Mouse (Mus musculus) frontal cortex, adult (tissue): ENCODE data around the gene Bri3.

Source experiments
- ATAC-seq: cut with Nextera tagmentation; 2 replicates; pipeline ENCODE4 v1.9.2; 2017; ENCODE audit warnings: mild to moderate bottlenecking, moderate library complexity, mixed read lengths; ENCODE audit not compliant: low TSS enrichment

The Bri3 gene

DNA sequence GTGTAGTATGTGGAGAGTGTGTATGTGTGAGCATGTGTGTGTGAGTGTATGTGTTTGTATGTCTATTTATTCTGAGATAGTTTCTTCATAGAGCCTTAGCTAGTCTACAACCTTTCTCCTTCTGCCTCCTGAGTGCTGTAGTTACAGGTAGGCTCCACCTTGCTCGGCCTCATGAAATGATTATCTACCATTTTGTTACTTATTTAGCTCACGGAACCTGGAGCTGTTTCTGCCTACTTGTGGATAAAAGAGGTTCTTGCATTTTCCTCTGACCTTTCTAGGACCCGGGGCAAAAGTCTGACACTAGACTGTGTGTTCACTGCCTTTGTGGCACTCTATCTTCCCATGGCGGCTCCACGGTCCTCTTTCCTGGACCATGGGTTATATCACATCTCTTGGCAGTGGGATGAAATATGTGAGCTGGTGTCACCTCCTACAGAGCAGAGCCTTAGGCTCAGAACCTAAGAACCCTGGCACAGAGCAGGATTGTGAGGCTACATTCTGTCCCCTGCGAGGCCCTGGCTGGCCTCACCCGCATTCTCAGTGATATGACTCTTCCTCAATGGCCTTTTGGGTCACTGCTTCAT lies at the start of gene Bri3:
TSS of gene Bri3 (plus strand) at position 537 of the 587 bp plus-strand sequence.
- no peak for ATAC-seq

DNA sequence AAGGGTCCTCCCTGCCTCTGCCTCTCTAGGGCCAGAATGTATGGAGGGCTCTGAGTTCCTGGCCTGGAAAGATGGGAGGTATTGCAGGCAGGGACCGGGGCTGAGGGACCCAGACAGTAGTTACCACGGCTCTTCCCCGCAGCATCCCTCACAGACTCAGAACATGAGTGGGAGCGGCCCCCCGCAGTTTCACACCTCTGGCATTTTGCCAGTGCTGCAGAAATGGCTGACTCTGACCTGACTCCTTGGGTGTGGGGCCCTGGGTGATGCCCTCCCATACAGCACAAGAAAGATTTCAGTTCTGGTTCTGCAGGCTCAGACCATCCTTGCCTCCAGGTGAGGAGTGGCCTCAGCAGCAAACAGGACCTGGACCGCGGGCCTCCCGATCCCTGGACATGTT lies 48.7 kb upstream of the Bri3 start:
- ATAC-seq = no peak

DNA sequence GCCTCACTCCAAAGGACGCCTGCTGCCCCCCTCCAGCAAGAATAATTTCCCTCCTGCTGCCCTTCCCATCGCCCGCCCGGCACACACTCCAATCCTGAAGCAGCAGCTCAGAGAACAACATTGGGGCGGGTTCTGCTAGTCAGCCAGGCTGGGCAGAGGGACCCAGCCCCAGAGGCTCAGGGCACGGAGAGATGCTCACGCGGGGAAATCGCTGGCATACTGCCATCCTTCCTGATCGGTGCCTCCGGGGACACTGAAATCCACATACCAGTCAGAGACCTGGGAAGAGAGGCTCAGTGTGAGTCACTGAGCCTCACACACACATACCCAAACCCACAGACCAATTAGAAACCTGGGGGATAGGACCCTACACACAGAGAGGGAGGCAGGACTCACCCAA lies 43.6 kb upstream of the Bri3 start:
- no peak for ATAC-seq

DNA sequence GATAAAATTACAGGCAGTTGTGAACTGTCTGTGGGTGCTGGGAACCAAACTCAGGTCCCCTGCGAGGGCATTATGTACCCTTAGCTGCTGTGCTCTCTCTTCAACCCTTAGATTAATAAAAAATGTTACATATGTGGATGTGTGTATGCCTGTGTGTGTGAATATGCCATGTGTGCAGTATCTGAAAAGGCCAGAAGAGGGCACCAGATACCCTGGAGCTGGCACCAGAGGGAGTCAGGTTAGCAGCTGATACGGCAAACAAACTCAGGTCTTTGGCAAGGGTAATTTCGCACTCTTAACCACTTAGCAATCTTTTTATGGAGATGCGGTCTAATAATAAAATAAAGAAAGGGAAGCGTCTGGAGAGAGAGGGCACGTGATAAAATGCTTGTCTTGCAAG lies 41.8 kb upstream of the Bri3 start:
- ATAC-seq = no peak

DNA sequence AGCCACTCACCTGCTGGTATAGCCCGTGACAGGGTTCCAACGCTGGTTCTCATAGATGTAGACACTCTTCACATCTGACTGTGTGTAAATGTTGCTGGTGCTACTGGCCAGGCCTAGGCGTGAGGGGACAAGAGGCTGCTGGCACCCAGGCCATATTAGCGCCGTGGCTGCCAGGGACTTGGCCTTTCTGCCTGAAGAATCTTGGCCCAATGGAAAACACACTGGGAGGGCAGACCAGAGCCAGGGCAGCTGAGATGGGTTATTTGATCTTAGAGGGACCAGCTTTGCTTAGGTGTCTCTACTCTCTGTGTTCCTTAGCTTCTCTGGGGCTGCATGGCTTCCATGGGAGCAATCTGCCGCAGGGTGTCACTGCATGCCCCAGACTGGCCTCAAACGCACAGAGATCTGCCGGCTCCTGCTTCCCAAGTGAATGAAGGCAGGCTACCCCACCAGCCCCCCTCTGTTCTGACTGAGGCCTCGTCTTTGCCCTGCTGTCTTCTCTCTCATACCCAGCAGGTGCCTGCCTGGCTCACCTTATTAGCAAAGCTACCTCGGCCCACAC lies 40.8 kb upstream of the Bri3 start:
- ATAC-seq = no peak

DNA sequence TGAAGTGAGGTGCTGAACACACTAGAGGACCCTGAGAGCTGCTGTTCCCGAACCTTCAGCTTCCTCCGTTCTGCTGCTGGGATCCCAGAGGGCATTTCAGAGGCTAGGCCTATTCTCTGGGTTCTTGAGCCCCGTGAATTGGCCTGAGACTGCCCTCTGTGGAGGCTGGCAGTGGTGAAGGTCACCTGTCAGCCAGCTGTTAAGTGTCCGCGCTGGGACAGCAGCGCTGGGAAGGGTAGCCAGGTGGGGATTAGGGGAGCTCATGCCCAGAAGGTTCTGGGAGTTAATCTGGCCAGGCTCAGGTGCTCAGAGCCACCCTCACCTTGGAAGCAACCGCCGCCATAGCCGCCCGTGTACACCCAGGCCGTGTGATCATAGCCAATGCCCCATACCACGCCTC lies 39.9 kb upstream of the Bri3 start:
- ATAC-seq = no peak

DNA sequence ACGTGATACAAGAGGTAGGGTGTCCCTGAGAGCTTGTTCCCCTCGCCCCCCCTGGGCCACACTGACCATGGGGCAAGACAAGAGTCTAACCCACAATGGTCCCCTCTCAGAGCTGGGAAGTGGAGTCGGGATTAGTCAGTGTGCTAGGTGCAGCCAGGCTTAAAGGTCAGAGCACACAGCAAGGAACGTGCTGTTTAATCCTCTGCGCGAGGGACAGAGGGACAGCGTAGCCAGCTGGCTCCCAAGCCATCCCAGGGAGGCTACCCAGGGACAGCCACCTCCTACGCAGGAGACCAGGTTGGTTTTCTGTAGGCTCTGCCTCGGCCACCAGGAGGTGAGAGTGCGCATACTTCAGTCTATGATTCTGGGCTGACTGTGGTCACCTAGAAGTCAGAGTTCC lies 39.3 kb upstream of the Bri3 start:
- ATAC-seq = no peak

DNA sequence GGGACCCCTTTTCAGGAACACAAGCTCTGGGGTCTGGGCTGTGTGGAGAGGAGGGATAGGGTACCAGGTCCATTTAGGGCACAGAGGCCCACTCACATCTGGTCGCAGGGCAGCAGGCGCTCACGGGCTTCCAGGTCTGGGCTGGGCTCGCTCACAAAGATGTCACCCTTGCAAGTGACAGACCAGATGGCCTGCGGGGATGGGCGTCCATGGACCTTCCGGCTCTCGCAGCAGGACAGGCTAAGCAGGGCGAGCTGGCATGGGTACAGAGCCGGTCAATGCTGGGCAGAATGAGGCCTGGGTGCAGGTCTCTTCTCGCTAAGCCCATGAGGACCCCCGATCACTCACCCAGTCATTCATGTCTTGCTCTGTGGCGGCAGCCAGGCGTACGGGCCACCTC lies 38.2 kb upstream of the Bri3 start:
- ATAC-seq = no peak

DNA sequence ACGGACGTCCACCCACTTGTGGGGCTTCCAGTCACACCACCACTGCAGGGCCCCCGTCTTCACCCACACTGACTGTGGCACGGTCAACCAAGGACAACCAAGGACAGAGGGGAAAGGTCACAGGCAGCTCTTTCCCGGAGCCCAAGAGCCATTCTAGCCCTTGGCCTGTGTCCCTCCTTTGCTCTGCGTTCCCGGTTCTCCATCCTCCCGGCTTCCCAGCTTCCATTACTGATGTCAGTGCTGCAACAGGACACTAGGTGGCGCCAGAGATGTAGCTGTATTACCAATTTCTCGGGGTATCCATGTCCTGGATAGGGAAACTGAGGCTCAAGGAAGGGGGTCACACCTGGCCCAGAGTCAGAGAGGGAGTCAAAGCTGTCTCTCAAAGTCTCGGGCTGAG lies 36.8 kb upstream of the Bri3 start:
- peak; percentile 50; the same call in 1 of the 2 replicates for ATAC-seq

DNA sequence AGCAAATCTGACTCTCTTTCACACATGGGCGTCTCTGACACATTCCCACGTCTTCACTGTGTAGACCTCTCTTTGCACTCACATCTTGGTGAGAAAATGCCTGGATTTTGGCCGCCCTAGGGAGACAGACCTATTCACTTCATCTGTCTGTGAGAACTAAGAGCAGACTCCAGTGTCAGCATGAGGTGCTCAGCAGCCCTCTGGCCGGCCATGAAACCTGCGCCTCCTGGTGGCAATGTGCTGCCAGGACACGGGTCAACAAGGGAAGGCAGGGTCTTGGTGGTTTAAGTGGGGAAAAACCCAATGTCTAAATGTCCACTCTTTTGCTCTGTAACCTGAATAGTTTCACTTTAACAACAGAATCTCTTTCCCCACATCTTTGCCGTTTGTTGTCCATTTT lies 29.8 kb upstream of the Bri3 start:
- no peak for ATAC-seq

DNA sequence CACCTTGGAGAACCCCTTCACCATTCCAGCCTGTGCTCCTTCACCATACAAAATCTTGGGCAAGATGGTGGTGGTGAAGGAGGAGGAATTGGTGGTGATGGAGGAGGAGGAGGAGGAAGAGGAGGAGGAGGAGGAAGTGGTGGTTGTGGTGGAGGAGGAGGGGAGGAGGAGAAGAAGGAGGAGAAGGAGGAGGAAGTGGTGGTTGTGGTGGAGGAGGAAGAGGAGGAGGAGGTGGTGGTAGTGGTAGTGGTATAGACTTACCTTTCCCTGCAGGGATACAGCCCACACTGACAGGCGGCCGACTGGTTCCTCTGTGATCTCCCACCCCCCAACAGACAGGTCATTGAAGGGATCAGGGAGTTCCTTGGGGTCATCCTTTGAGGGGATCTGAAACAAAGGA lies 28.2 kb upstream of the Bri3 start:
- ATAC-seq = no peak

DNA sequence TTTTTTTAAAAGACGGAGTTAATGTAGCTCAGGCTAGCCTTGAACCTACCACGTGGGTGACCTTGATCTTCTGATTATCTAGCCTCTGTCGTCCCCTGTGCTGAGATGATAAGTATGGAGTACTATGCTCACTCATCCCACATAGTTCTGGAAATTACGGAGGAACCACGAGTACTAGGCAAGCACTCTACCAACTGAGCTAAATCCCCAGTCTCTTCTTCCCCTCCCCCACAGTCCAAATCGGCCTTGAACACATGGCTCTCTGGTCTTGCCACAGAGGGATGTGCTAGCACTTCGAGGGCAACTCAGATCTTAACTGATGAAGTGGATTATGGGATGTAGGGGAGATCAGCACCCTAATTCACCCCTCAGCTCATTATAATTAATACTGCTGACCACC lies 26.2 kb upstream of the Bri3 start:
- ATAC-seq = no peak

DNA sequence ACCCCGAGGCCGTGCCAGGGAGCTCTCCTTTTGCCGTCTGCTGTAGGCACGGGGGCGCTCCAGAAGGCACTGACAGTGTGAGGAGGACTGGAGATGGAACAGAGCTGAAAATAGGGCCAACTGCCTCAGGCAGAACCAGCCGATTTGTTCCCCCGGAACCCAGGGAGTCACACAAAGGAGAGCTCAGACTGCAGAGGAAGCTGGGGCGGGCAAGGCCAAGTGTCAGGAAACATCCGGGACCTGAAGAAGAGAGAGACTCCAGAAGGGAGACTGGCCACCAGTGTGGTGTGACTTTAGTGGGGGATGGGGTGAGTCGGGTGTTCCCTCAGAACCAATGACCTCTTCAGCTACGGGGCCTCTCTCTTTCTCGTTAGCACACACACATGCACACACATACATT lies 24.9 kb upstream of the Bri3 start:
- ATAC-seq = 0 out of 2 replicates have a peak, but pooled peaks have one; percentile 20

DNA sequence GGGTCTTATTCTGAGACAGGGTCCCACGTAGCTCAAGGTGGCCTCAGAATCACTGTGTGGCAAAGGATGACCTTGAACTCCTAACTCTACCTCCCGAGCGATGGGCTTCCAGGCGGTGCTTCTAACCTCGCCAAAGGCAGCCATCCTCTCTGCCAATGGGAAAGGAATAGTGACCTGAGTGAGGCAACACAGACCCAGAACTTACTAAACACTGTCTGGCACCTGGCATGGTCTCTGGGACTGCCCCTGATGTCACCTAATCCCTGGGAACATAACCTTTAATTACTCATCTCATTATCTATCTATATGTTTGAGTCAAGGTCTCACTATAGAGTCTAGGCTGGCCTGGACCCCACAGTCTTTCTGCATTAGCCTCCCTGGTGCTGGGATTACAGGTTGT lies 24.3 kb upstream of the Bri3 start:
- ATAC-seq = no peak

DNA sequence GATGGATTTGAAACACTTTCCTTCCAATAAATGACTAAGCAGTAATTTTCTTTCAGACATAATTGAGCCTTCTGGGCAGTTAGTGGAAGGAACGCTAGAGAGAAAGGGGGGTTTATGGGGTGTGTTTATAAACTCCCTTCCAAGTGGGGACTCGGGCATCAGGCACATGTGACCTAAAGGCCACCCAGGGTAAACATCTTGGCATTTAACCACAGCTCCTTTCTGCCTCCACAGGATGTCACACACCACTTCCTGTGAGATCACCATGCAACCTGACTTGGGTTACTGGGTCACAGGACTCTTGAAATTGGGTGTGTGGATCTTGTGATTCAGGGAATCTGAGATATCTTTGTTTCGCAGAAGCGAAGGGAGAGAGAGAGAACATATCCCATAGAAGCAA lies 22.9 kb upstream of the Bri3 start:
- ATAC-seq = no peak

DNA sequence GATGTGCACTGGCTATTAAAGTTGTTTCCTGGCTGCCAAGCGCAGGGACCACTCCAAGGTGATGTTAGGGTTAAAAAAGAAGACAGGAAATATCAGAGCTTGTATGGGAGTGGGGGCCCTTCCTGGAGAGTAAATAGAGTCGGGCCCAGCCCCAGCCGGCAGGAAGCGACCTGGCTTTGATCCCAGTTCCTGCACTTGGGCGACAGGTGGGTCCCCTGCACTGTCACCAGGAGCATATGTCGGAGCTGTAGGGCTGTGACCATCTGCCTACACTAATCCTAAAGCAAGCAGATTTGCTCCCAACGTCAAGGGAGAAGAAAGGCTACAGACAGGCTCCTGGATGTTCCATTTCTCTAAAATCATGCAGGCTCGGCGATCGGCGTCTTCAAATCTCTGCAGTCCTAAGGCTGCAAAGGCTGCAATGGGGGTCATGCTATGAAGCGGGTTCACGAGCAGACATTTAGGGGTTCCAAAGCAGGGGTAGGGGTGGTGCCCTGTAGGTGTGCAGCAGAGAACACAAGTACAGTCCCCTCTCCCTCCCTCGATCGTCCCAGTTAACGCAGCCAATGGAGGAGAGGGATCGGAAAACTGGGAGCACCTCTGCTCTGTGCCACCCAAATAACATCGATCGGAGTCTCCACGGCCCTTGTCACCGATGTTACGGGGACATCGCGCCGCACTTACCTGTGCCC lies 21.3 kb upstream of the Bri3 start:
- peak; percentile 55 for ATAC-seq

DNA sequence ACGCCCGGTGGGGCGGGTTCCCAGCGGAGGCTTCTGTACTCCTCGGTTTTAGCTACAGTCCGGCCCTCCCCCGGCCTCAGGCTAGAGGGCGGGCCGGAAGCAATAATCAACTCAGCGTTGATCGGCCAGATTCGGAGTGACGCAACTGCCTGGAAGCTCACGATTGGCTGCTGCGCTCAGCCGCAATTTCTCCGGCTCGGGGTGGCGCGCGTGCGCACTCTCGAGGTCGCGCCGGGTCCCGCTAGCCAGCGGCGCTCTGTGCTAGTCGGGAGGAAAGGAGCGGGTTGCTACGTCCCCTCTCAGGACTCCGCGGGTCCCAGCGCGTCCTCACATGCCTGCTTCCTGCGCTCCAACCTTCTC lies 20.8 kb upstream of the Bri3 start, which contains the start of gene Tecpr1:
TSS of gene Tecpr1 (minus strand) at position 113 of the 360 bp plus-strand sequence.
- peak; percentile 96 for ATAC-seq

DNA sequence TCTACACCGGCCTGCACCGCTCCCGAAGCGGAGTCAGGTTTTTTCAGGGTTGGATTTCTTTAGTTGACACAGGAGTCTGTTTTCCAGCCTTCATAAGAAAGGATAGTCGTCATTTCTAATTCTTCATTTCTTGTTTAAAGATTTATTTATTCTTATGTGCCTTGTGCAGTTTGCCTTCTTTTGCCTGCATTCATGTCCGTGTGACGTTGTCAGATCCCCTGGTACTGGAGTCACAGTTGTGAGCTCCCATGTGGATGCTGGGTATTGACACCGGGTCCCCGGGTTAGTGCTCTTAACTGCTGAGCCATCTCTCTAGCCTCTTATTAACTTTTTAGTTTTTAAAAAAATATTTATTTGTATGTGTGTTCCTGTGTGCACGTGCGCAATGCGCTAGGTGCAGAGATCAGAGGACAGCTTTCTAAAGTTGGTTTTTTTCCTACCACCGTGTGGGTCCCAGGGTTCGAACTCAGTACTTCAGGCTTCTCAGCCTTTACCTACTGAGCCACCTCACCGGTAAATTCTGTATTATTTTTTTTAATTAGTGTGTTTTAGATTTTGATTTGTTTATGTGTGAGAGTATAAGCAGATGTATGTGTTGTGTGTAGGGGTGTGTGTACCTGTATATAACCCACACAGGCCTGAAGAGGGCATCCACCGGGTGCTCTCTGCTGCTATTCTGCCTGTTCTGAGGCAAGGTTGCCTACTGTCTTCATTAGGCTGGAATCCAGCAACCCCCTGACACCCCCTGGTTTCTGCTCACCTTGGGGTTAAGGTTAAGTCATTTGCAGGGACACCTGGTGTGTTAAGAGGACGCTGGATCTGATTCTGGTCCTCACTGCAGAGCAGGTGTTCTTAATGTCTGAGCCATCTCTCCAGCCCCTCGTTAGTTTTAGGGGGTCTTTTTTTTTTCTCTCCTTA lies 20.1 kb upstream of the Bri3 start:
- ATAC-seq = peak; percentile 28; the same call in 1 of the 2 replicates

DNA sequence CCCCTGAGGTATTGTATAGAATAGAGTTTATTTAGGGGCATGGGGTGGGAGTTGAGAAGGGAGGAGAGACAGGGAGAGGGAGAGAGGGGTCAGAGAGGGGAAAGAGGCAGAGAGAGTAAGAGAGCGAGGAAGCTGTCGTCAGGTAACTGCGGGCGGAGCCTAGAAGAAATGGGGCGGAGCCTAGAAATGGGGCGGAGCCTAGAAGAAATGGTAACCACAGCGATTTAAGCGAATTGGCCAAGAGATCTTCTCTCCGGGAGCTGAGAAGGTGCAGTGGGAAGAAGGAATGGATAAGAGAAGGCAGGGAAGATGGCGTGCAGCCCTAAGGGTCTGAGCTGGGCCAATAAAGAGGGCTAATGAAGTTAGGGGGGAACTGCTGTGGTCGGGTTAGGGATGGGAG lies 18.0 kb upstream of the Bri3 start:
- no peak for ATAC-seq

DNA sequence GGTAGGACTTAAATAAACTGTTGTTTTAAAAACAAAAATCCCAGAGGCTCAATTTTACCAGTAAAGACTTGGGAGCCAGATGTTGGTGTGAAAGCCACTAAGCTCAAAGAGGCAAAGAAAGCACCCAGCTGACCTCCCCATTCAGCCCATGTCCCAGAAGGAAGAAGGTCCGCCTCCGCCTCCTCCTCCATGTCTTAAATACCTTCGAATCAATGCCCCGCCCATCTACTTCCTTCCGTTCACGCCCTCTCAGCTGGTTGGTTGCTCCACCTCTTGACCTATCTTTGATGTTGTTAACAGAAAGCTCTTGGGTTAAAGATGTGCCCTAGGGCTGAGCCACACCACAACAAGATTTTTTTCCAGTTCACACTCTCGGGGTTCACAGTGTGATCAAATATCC lies 14.0 kb upstream of the Bri3 start:
- no peak for ATAC-seq

DNA sequence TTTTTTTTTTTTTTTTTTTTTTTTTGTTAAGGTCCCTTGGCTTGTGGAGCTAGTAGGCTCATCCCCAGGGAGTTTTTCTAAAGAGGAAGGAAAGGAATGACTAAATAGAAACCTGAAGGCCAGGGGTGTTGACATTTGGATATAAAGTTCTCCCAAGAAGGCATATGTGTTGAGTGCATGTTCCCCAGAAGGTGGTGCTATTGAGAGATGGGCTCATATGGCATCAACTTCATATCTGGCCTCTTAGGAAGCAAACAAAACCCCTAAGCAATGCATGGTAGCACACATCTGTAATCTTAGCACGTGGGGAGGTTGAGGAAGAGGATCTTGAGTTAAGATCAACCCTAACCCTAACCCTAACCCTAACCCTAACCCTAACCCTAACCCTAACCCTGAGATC lies 12.8 kb upstream of the Bri3 start:
- no peak for ATAC-seq

DNA sequence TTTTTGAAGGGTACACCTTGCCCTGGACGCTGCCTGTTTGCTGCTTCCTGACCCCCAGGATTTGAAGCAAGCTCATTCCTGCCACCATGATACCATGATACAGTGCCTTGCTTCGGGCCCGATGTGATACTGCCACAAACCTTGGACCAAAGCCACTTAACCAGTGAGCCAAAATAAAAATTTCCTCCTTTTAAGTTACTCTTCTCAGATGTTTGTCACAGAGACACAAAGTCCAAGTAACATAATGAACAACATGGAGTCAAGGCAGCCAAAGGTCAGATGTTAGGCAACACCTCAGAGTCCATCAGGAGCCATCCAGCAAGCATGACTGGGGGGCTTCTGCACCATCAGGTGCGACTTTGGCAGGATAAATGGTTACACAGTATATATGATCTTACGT lies 11.7 kb upstream of the Bri3 start:
- ATAC-seq = no peak

DNA sequence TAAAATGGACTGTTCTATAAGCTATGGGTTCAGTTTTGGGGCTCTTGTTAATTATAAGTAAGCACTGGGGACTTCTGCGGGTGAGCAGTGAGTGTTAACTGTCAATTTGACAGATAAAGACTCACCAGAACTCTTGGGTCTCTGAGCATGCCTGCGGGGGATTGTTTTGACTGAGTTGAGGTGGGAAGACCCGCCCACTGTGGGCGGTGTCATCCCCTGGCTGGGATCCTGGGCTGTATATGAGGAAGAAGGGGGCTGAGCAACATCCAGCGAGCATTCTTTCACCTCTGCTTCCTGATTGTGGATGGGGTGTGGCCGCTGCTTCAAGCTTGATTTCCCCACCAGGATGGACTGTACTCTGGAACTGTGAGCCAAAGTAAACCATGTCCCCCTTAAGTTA lies 10.0 kb upstream of the Bri3 start:
- no peak for ATAC-seq
